Mouse (Mus musculus) bone marrow macrophage, adult 2 months (primary cell): ENCODE results near the gene Syk. TPM values are rescaled to one million over a fixed set of nuclear protein-coding genes. Genes with fewer than 3 reads are reported as not detected.

Experiments
- H3K27ac ChIP-seq: 2 replicates; pipeline ENCODE4 v1.5.1; 2012; ENCODE audit warnings: low read depth, low read length; ENCODE audit not compliant: insufficient read depth
- H3K4me1 ChIP-seq: 2 replicates; pipeline ENCODE4 v1.6.1; 2012; ENCODE audit warnings: low read length; ENCODE audit not compliant: control insufficient read depth, insufficient read depth
- H3K4me3 ChIP-seq: 2 replicates; pipeline ENCODE4 v1.5.1; 2012; ENCODE audit warnings: mild to moderate bottlenecking, low read length, moderate library complexity; ENCODE audit not compliant: insufficient read depth
- CTCF ChIP-seq: IDR thresholded peaks from 2 replicates; pipeline ENCODE4 v1.5.1; 2012; ENCODE audit warnings: low read depth, mild to moderate bottlenecking, low read length, moderate library complexity
- POLR2A ChIP-seq: IDR thresholded peaks from 2 replicates; pipeline ENCODE4 v1.6.1; 2012; ENCODE audit warnings: mild to moderate bottlenecking, low read depth, low read length, borderline replicate concordance
- polyA plus RNA-seq: library from polyadenylated mRNA; stranded (reverse); fragments of >200 nt; gene quantifications from 2 replicates; pipeline ENCODE4 v1.2.4, GENCODE M21; 2012; ENCODE audit not compliant: missing spikeins, insufficient read depth, insufficient read length

Syk gene
- polyA plus RNA-seq, 1 experiment, result 184 TPM

- Histone ChIP-seq H3K4me3 (no peak overlapping the region), H3K27ac (peak overlapping the region; percentile 82), H3K4me1 (peaks cover 64% of the 10 kb centered on the region)
- TF ChIP-seq POLR2A, result no peak
- TF ChIP-seq CTCF, result no peak
Observed at GRCm38 (mm10) chr13:52615085-52615484, 32.1 kb downstream of the Syk start.

- Histone ChIP-seq H3K27ac (no peak overlapping the region), H3K4me1 (peaks cover 63% of the 10 kb centered on the region), H3K4me3 (no peak overlapping the region)
- TF ChIP-seq CTCF (no peak), POLR2A (no peak)
Observed at GRCm38 (mm10) chr13:52617096-52617714, 34.2 kb downstream of the Syk start.

- H3K4me1 ChIP-seq, result peaks cover 63% of the 10 kb centered on the region
- H3K27ac ChIP-seq, result peak overlapping the region; percentile 58
- TF ChIP-seq POLR2A (no peak), CTCF (no peak)
- H3K4me3 ChIP-seq, result no peak overlapping the region
Observed at GRCm38 (mm10) chr13:52618592-52618991, 35.6 kb downstream of the Syk start.

- TF ChIP-seq CTCF, result no peak
- no peak for TF ChIP-seq POLR2A
- Histone ChIP-seq H3K4me1 (peaks cover 57% of the 10 kb centered on the region), H3K27ac (peak overlapping the region; percentile 58), H3K4me3 (no peak overlapping the region)
Observed at GRCm38 (mm10) chr13:52619482-52619881, 36.5 kb downstream of the Syk start.

- TF ChIP-seq CTCF (peak; percentile 71), POLR2A (no peak)
- no peak overlapping the region for H3K27ac ChIP-seq
- peaks cover 15% of the 10 kb centered on the region for H3K4me1 ChIP-seq
- no peak overlapping the region for H3K4me3 ChIP-seq
Observed at GRCm38 (mm10) chr13:52624038-52624437, 41.1 kb downstream of the Syk start.

GRCm38 (mm10) chr13:52628602-52629001, 45.6 kb downstream of the Syk start:
- Histone ChIP-seq H3K4me1 (no peaks in the 10 kb centered on the region; the same call in 1 of the 2 replicates), H3K27ac (no peak overlapping the region)
- TF ChIP-seq POLR2A, result no peak
- peak; percentile 57 for TF ChIP-seq CTCF

GRCm38 (mm10) chr13:52631624-52632023, 48.7 kb downstream of the Syk start:
- peaks cover 13% of the 10 kb centered on the region for H3K4me1 ChIP-seq
- TF ChIP-seq POLR2A (no peak), CTCF (no peak)

More at GRCm38 (mm10) chr13:52628602-52629001, 45.6 kb downstream of the Syk start:
- H3K4me3 ChIP-seq, result no peak overlapping the region

GRCm38 (mm10) chr13:52635484-52635883, 52.5 kb downstream of the Syk start:
- Histone ChIP-seq H3K27ac (peak overlapping the region; percentile 88), H3K4me1 (peaks cover 18% of the 10 kb centered on the region), H3K4me3 (no peak overlapping the region)
- TF ChIP-seq POLR2A, result no peak
- TF ChIP-seq CTCF, result no peak

More at GRCm38 (mm10) chr13:52631624-52632023, 48.7 kb downstream of the Syk start:
- no peak overlapping the region for H3K27ac ChIP-seq
- no peak overlapping the region for H3K4me3 ChIP-seq

GRCm38 (mm10) chr13:52636176-52636748, 53.3 kb downstream of the Syk start:
- TF ChIP-seq POLR2A (no peak), CTCF (no peak)
- Histone ChIP-seq H3K4me1 (peaks cover 18% of the 10 kb centered on the region), H3K27ac (peak overlapping the region; percentile 88), H3K4me3 (no peak overlapping the region)

- Histone ChIP-seq H3K4me1 (peaks cover 10% of the 10 kb centered on the region), H3K4me3 (no peak overlapping the region), H3K27ac (no peak overlapping the region)
- TF ChIP-seq CTCF (no peak), POLR2A (no peak)
Observed at GRCm38 (mm10) chr13:52646566-52646965, 63.6 kb downstream of the Syk start.

- H3K4me1 ChIP-seq, result peaks cover 10% of the 10 kb centered on the region
- H3K27ac ChIP-seq, result no peak overlapping the region
- TF ChIP-seq CTCF, result no peak
- no peak for TF ChIP-seq POLR2A
- H3K4me3 ChIP-seq, result no peak overlapping the region
Observed at GRCm38 (mm10) chr13:52647996-52648712, 65.2 kb downstream of the Syk start.
